Mouse (Mus musculus): ENCODE measurements around the gene Tcp11x2. TPM values are rescaled to one million over a fixed set of nuclear protein-coding genes. Genes with fewer than 3 reads are reported as not detected.

The Tcp11x2 gene
- total and polyA plus RNA-seq, 3 experiments = 7.2 to 13.1 (median 12.4) TPM

GRCm38 (mm10) chrX:135743056-135743355 lies 49.4 kb upstream of the Tcp11x2 start:
- Histone ChIP-seq H3K9ac (ENCODE audit: insufficient read depth, low read depth) (peak overlapping the region; percentile 95), H3K9me3 (replicated peaks; ENCODE audit: low read length) (no peaks in the 10 kb centered on the region), H3K27me3 (replicated peaks) (no peaks in the 10 kb centered on the region), H3K36me3 (replicated peaks in 1 of 2; ENCODE audit: control insufficient read depth in 1 of 2, insufficient read depth in 1 of 2, low read length in 1 of 2) (peaks cover 12 to 18% of the 10 kb centered on the region in 2 experiments), H3K27ac (ENCODE audit: insufficient read depth, low read depth) (no peak overlapping the region), H3K4me2 (ENCODE audit: insufficient read depth, low read depth, poor library complexity, severe bottlenecking) (peak overlapping the region; percentile 84; the same call in 1 of the 2 replicates), H3K4me1 (ENCODE audit: control insufficient read depth in 1 of 2, insufficient read depth in 2 of 2) (peaks cover 0 to 5% of the 10 kb centered on the region in 2 experiments; a peak in 1 of 4 replicates), H3K4me3 (replicated peaks in 1 of 3; ENCODE audit: low read depth in 2 of 3, low read length in 2 of 3, poor library complexity in 1 of 3) (peak overlapping the region; percentile 72 to 97 (median 86)), H3K79me2 (replicated peaks; ENCODE audit: control insufficient read depth, extremely low read depth, insufficient read depth, poor library complexity, severe bottlenecking) (peaks cover 13% of the 10 kb centered on the region)
- peak; percentile 2 for DNase-seq (ENCODE audit: extremely low read depth)
- dilution Hi-C loops (cut with MboI; ENCODE audit: extremely low pct_ligation_motif_present, extremely low pct_unique_long_range_greater_than_20kb, low sequenced_read_pairs) = no loop called here
- TF ChIP-seq BHLHE40 (IDR thresholded peaks at IDR 0.05; ENCODE audit: low read depth, low read length) (no peak), RCOR1 (conservative IDR thresholded peaks at IDR 0.05; ENCODE audit: low read depth, low read length) (no peak), MAX (IDR thresholded peaks at IDR 0.05; ENCODE audit: low read length) (no peak), MAFK (IDR thresholded peaks at IDR 0.05; ENCODE audit: insufficient replicate concordance, low read length) (no peak), KAT2A (IDR thresholded peaks at IDR 0.05; ENCODE audit: insufficient replicate concordance, low read length) (no peak), PAX5 (IDR thresholded peaks at IDR 0.05; ENCODE audit: low read length) (no peak), GABPA (IDR thresholded peaks at IDR 0.05; ENCODE audit: insufficient replicate concordance, low read depth, low read length) (no peak), USF1 (IDR thresholded peaks at IDR 0.05; ENCODE audit: low read depth, low read length) (no peak)
- in situ Hi-C loops (cut with MboI; ENCODE audit: low pct_ligation_motif_present, low pct_unique_long_range_greater_than_20kb, low sequenced_read_pairs) = no loop called here

- no peak for TF ChIP-seq JUN (IDR thresholded peaks at IDR 0.05; ENCODE audit: insufficient read depth, low read depth, low read length)
- TF ChIP-seq ZNF384 (IDR thresholded peaks at IDR 0.05; ENCODE audit: low read depth, low read length) = no peak
- peak; percentile 85; the same call in 1 of the 2 replicates for TF ChIP-seq TBP (conservative IDR thresholded peaks at IDR 0.05; ENCODE audit: low read depth, low read length)
- peak; percentile 60 for TF ChIP-seq SIN3A (IDR thresholded peaks at IDR 0.05; ENCODE audit: low read length)
- peak; percentile 79 for TF ChIP-seq NELFE (IDR thresholded peaks at IDR 0.05; ENCODE audit: low read depth, low read length)
- TF ChIP-seq KAT2A (IDR thresholded peaks at IDR 0.05; ENCODE audit: insufficient replicate concordance, low read length) = peak; percentile 87
- no peak for TF ChIP-seq ZKSCAN1 (IDR thresholded peaks at IDR 0.05; ENCODE audit: borderline replicate concordance, low read depth, low read length)
- TF ChIP-seq ELF1 (IDR thresholded peaks at IDR 0.05; ENCODE audit: low read depth, low read length) = peak; percentile 79
- no peak; the same call in 1 of the 2 replicates for TF ChIP-seq GABPA (IDR thresholded peaks at IDR 0.05; ENCODE audit: insufficient replicate concordance, low read depth, low read length)
- TF ChIP-seq HCFC1 (IDR thresholded peaks at IDR 0.05; ENCODE audit: low read depth, low read length) = peak; percentile 80
- no peak; the same call in 1 of the 2 replicates for TF ChIP-seq BHLHE40 (IDR thresholded peaks at IDR 0.05; ENCODE audit: low read depth, low read length)
- TF ChIP-seq SMC3 (IDR thresholded peaks at IDR 0.05; ENCODE audit: low read depth, low read length) = no peak
- TF ChIP-seq TCF12 (IDR thresholded peaks at IDR 0.05; ENCODE audit: low read depth, low read length) = no peak
- TF ChIP-seq POLR2A (IDR thresholded peaks at IDR 0.05; ENCODE audit: low read depth, low read length) = peak; percentile 78
- TF ChIP-seq CHD2 (IDR thresholded peaks at IDR 0.05; ENCODE audit: low read length) = peak; percentile 71
- TF ChIP-seq MEF2A (IDR thresholded peaks at IDR 0.05; ENCODE audit: borderline replicate concordance, low read depth, low read length) = no peak
- no peak for TF ChIP-seq MAX (IDR thresholded peaks at IDR 0.05; ENCODE audit: low read length)
- TF ChIP-seq POLR2AphosphoS2 (IDR thresholded peaks at IDR 0.05; ENCODE audit: low read depth, low read length) = no peak
- 0 out of 2 replicates have a peak, but pooled peaks have one; percentile 26 for TF ChIP-seq IRF4 (IDR thresholded peaks at IDR 0.05; ENCODE audit: low read depth, low read length)
- no peaks in the 10 kb centered on the region for H3K27me3 ChIP-seq (replicated peaks)
- H3K4me3 ChIP-seq (replicated peaks in 1 of 3; ENCODE audit: low read depth in 2 of 3, low read length in 2 of 3, poor library complexity in 1 of 3) = peak within 1 kb of the TSS; percentile 72 to 97 (median 86)
- H3K36me3 ChIP-seq (replicated peaks in 1 of 2; ENCODE audit: control insufficient read depth in 1 of 2, insufficient read depth in 1 of 2, low read length in 1 of 2) = peaks cover 12 to 14% of the 10 kb centered on the region in 2 experiments
- peak within 1 kb of the TSS; percentile 95 for H3K9ac ChIP-seq (ENCODE audit: insufficient read depth, low read depth)
- dilution Hi-C loops (cut with MboI; ENCODE audit: extremely low pct_ligation_motif_present, extremely low pct_unique_long_range_greater_than_20kb, low sequenced_read_pairs) = no loop called here
- H3K4me2 ChIP-seq (ENCODE audit: insufficient read depth, low read depth, poor library complexity, severe bottlenecking) = peak within 1 kb of the TSS; percentile 84
- peaks cover 0 to 5% of the 10 kb centered on the region in 2 experiments; a peak in 1 of 4 replicates for H3K4me1 ChIP-seq (ENCODE audit: control insufficient read depth in 1 of 2, insufficient read depth in 2 of 2)
- peaks cover 13% of the 10 kb centered on the region for H3K79me2 ChIP-seq (replicated peaks; ENCODE audit: control insufficient read depth, extremely low read depth, insufficient read depth, poor library complexity, severe bottlenecking)
- DNase-seq (ENCODE audit: extremely low read depth) = peak; percentile 86
- H3K9me3 ChIP-seq (replicated peaks; ENCODE audit: low read length) = no peaks in the 10 kb centered on the region
- in situ Hi-C loops (cut with MboI; ENCODE audit: low pct_ligation_motif_present, low pct_unique_long_range_greater_than_20kb, low sequenced_read_pairs) = no loop called here
- 0 out of 2 replicates have a peak within 1 kb of the TSS, but pooled peaks have one; percentile 28 for H3K27ac ChIP-seq (ENCODE audit: insufficient read depth, low read depth)
Observed at GRCm38 (mm10) chrX:135742304-135743055, 48.9 kb upstream of the Tcp11x2 start, which contains the start of the genes Armcx5 and Gprasp1. Gene Armcx5 (plus strand): TSS chrX:135742733. Gene Gprasp1 (plus strand): TSS chrX:135742733.
